Mouse (Mus musculus): ENCODE results near the gene Vgll4. TPM values are rescaled to one million over a fixed set of nuclear protein-coding genes. Genes with fewer than 3 reads are reported as not detected.
"Not testable (repeated sequence)": the region's sequence is repeated elsewhere in the genome, so short reads cannot be mapped to it uniquely, and the experiment has no call there.

Vgll4 gene
- total RNA-seq, 2 experiments from 2014 or later = 50.6 to 80.7 TPM

DNA sequence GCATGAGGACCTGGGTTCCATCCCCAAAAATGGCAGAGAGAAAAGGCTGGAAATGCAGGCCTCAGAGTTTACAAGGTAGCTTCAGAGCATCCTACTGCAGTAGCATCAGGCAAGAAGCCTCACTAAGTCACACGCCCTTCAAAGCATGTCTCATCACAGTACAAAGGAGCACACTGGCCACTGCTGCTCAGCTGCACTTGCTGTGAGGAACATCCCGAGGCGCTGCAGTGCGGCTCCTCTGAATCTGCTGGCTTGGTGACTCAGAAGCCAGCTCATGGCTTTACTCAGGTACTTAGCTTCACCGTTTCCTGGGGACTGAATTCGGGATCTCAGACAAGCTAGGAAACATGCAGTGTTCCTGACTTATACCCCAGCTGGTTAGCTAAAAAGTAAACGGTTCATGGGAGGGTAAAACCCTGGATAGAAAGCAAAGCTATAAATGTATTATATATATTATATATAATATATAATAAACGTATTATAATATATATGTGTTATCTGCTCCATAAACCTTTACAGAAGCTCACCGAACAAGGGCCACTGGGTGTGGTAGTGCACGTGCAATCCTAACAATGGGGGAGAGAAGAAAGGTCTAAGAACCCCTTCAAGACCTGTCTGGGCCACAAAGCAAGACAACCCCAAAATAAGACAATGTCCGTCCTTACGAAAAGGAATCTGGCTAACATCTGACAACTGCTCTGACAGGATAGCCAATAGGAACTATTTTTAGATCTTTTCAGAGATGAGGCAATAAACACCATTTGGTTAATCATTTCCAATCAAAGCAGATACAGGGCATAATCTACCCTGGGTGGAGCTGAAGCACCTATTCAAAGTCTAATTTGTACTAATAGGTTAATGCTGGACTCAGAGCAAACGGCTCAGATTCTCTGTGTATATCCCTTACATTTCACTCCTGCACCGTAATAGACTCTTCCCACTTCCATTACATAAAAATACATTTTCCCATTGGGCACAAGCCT is 25.0 kb downstream of the Vgll4 start:
- no peak for DNase-seq (ENCODE audit: low spot score in 2 of 2)

- no peak for DNase-seq (ENCODE audit: low spot score in 2 of 2)
Measured at GRCm38 (mm10) chr6:114941201-114941849, 28.5 kb downstream of the Vgll4 start.

GRCm38 (mm10) chr6:114939666-114940065 is 30.1 kb downstream of the Vgll4 start:
- no peak for DNase-seq (ENCODE audit: low spot score in 2 of 2)

DNA sequence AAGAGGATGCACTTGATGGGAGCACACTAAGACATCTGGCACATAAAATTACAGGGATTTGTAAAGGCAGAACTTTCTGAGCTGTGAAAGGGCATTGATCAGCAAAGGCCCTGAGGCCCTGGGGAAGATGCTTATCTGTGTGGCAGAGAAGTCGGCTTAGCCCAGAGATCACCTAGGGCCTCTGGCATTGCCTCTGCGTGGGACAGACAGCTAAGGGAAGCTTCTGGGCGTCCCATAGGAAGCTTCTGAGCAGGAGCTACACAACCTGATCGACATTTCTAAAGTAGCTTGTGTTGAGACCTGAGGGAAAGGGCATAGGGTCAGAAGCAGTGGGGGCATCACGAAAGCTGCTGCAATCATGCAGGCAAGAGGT is 32.9 kb downstream of the Vgll4 start:
- DNase-seq (ENCODE audit: low spot score in 2 of 2) = no peak

DNA sequence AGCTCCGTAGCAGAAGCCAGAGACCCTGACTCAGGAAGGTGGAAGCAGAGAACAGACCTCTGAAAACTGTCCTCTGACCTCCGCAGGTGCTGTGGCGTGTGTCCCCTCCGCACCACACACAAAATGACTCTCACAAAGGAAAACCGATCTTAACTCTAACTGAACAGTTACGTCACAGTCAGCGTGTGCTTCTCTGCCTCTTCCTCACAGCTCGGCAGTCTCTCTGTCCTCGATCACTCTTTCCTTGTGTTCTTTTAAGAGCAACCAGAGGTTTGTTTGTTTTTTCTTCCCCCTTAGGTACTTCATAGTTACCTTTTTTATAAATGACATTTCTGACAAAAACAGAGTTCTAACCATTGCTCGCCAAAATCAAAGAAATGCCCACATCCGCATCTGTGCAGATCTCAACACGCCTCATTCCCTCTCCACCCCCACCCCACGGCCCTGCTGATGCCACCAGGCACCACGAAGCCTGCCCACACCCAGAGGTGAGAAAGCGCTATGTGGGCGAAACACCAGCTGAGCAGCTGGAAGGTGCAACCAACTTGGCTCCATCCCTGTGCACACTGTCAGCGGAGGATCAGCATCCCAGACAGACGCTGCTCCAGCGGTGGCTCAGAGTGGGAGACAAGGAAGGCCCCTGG is 33.4 kb downstream of the Vgll4 start:
- no peak for DNase-seq (ENCODE audit: low spot score in 2 of 2)

DNA sequence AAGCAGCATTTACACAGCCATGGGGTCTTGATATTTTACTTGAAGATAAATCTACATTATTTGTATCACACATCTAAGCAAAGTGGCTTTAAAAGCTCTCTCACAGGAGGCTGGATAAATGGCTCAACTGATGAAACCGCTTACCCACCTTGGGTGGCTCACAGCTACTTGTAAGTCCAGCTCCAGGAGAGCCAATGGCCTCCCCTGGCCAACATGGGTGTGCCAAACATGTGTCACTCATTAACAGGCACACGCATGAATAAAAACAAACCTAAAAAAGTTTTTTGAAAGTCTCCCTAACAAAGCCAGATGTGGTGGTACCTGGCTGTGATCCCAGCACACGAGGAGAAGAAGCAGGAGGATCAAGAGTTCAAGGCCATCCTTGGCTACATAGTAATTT is 34.4 kb downstream of the Vgll4 start:
- DNase-seq (ENCODE audit: low spot score in 2 of 2) = no peak

- no peak for DNase-seq (ENCODE audit: low spot score in 2 of 2)
Measured at GRCm38 (mm10) chr6:114934045-114934444, 35.7 kb downstream of the Vgll4 start.

- no peak for DNase-seq (ENCODE audit: low spot score in 2 of 2)
Measured at GRCm38 (mm10) chr6:114932991-114933392, 36.8 kb downstream of the Vgll4 start.

DNA sequence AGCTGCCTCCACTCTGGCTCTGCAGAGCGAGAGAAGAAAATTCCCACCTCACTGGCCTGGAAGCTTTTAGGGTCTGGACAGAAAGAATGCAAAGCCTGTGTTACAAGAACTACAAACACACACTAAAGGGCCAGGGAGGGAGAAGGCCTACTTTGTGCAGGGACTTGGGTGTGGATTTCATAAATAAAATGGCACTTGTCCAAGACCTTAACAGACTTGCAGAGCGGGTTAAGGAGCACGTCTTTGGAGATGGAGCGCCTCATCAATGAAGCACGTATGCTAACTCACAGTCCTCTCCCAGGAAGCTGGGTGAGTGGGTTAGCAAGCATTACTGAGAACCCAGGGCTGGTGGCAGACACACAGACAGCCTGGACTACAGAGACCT is 37.7 kb downstream of the Vgll4 start:
- DNase-seq (ENCODE audit: low spot score in 2 of 2) = no peak

DNA sequence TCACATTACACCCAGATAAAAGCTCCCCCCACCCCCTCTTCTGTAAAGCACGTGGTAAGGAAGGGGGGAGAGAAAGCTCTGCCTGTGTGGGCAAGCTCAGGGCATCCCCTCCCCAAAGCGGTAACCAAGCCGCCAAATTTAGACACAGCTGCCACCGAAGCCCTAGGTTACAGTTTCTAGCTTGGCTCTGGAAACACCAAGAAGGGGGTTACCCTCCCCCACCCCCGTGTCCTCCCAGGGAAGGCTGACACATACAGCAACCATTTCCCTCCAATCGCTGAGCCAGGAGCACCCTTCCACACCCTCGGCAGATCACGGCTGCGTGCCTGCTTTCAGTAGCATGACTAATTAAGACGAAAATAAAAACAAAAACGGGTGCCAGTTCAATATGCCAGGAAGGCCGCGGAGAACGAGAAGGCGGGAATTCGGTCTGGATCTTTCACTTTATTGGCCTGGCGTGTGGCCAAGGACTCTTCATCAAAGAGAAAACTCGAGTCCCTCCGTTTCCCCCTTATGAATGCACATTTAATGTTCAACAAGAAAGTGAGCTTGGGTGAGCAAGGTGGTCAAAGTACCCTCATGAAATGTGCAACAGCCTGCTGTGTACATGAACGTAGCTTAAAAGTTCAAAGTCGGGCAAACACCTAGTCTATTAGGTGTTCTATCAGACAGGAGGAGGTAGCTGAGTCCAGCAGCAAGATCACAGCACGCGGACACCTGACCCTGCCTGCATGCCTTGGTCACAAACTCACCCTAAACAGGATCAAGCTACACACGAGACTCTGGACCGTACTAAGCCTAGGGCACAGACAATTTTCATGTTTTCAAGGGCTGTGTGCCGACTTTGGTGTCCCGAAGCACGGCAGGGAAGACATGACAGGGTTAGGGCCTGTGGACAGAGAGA is 38.3 kb downstream of the Vgll4 start:
- DNase-seq (ENCODE audit: low spot score in 2 of 2) = no peak

GRCm38 (mm10) chr6:114930646-114931045 is 39.1 kb downstream of the Vgll4 start:
- DNase-seq (ENCODE audit: low spot score in 2 of 2) = no peak

GRCm38 (mm10) chr6:114930038-114930591 is 39.7 kb downstream of the Vgll4 start:
- no peak for DNase-seq (ENCODE audit: low spot score in 2 of 2)

DNA sequence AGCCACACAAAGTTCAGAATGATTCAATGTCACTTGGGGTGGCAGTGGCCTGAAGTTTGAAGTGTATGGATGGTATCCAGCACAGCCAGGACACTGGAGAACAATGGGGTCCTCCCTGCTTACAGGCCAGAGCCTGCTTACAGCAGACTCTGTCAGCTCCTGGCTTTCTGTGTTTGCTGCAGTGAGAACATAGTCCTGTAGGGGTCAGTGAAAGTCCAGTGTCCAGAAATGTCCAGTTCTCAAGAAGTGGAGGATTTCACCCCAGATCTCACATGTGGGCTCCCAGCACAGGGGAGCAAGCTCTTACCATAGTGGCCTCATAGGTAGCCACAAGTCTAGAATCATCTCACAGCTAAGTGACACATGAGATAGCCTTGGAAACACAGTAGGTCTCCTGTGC is 40.4 kb downstream of the Vgll4 start:
- DNase-seq (ENCODE audit: low spot score in 2 of 2) = no peak

DNA sequence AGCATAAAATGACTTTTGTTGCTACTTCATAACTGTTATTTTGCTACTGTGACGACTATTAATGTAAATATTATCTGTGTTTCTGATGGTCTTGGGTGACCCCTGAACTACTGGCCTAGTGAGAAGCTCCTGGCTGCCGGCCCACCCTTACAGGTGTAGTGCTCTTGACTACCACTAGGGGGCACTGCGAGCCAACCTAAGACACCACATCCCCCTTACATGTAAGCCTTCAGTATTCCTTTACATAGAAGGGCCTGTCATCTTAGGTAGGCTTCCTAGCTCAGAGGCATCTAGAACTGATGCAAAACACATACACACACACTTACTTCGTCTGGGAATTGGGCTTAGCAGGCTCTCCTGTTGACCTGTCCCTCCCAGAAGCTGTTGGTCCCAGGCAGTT is 41.3 kb downstream of the Vgll4 start:
- DNase-seq (ENCODE audit: low spot score in 2 of 2) = peak; percentile 62 to 70

GRCm38 (mm10) chr6:114927400-114927799 is 42.4 kb downstream of the Vgll4 start:
- DNase-seq (ENCODE audit: low spot score in 2 of 2) = no peak

GRCm38 (mm10) chr6:114926369-114927157 is 43.2 kb downstream of the Vgll4 start:
- DNase-seq (ENCODE audit: low spot score in 2 of 2) = peak in 1 of 2 experiments; percentile 56

GRCm38 (mm10) chr6:114925196-114925595 is 44.6 kb downstream of the Vgll4 start:
- DNase-seq (ENCODE audit: low spot score in 2 of 2) = no peak

DNA sequence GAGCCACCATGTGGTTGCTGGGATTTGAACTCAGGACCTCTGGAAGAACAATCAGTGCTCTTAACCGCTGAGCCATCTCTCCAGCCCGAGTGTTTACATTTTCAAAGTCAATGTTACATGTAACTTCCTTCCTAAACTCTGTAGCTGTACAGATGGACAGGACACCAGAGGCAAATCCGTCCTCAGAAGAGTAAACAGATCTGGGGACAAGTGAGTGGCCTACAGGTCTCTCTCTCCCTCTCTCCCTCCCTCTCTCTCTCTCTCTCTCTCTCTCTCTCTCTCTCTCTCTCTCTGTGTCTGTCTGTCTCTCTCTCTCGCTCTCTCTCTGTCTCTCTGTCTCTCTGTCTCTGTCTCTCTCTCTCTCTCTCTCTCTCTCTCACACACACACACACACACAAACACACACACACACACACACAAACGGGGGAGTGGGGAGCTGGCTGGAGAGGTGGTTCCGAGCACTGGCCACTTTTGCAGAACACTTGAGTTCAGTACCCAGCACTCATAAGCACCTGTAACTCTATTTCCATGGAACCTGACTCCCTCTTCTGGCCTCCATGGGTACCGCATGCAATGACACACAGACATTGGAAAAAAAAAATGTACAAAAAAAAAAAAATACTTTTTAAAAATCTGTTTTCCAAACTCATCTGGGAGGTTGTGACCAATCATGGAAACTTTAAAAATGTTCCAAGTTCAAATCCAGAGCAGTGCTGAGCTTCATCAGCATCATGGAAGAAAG is 47.3 kb downstream of the Vgll4 start:
- DNase-seq (ENCODE audit: low spot score in 2 of 2) = not testable (repeated sequence)
